Mouse (Mus musculus) natural killer cell, adult 2 months (primary cell): ENCODE data around the gene Slc22a18.

Experiments
- DNase-seq, 2 experiments: peaks; one replicate each; pipeline ENCODE4 v3.0.0; 2022; ENCODE audit warnings: low spot score in 2 of 2

Gene Slc22a18

GRCm38 (mm10) chr7:143473347-143474101, at the start of gene Slc22a18:
TSS of gene Slc22a18 (plus strand) at chr7:143473736.
- DNase-seq: no peak

DNA sequence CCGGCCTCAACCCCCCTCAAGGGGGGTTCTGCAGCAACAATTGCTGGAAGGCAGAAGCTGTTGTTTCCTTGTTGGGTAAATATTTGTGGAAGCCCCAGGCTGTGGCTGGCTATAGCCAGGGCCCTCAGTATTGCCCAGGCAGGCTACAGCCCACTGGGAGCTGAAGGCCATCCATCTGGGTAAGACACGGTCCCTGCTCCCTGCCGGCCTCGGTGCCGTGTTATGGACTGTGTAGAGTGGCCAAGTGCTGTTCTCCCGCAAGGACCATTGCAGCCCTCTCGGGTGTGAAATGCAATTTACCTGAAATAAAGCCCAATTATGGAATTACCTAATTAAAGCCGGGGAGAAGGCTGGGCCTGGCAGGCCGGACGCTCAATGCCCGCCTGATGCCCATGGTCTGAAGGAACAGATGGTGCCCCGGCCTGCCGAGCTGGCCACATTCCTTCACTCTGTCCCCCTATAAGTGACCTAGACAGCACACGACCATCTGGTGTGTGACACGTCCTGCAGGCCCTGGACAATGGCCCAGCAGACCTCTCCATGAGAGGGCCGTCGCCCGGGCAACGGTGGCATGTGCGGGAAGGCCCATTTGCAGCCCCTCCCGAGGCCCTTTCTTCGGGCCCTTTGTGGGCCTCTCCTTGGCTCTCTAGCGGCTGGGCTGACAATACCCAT, 45.3 kb upstream of the Slc22a18 start:
- no peak for DNase-seq

DNA sequence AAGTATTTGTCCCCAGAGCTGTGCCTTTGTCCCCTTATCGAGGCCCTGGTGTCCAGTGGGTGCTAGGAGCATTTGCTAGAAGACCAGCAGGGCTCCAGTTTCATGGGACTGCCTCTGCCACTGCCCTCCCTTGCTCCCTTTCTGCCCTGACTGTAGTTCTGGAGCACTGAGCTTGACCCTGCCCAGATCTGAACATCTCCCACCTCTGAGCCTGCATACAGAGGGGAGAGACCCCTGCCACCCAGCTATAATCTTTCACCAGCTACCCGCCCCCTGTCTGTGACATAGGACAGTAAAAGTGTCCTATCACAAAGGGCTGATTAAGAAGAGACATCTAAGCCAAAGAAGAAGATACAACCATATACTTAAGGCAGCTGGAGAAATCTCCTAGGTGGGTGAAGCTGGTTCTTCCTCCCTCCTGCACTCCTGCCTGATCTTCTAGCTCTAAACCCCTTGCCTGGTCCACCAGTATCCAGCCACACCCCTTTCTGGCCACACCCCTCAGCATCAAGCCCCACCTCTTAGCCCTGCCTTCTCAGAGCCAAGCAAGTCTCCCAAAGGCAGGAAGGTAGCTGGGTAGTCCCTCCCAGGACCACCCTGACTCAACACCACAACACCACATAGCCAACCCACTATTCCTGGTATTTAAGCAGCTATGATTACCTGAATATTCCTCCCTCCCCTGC, 44.6 kb upstream of the Slc22a18 start:
- no peak for DNase-seq

GRCm38 (mm10) chr7:143432631-143433030, 40.9 kb upstream of the Slc22a18 start:
- DNase-seq: no peak

DNA sequence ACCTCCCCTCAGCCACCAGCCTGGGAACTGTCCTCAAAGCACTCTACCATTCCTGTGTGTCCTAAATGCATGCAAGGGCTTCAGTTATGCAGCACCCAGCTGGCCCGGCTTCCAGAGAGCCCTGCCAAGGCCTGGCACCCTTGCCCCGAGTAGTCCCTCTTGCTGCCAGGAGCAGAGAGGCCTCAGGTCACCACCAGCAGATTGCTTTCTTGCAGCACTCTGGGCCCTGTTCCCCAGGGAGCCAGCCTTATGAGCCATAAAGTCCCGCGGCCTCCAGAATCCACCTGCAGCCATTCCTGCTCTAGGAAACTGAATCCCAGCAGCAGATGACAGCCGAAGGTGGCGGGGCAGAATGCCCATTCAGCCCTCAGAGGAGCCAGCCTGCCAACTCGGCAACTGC, 40.2 kb upstream of the Slc22a18 start:
- no peak for DNase-seq

- no peak for DNase-seq
These were observed 36.2 kb upstream of the Slc22a18 start for GRCm38 (mm10) chr7:143437231-143437893.

DNA sequence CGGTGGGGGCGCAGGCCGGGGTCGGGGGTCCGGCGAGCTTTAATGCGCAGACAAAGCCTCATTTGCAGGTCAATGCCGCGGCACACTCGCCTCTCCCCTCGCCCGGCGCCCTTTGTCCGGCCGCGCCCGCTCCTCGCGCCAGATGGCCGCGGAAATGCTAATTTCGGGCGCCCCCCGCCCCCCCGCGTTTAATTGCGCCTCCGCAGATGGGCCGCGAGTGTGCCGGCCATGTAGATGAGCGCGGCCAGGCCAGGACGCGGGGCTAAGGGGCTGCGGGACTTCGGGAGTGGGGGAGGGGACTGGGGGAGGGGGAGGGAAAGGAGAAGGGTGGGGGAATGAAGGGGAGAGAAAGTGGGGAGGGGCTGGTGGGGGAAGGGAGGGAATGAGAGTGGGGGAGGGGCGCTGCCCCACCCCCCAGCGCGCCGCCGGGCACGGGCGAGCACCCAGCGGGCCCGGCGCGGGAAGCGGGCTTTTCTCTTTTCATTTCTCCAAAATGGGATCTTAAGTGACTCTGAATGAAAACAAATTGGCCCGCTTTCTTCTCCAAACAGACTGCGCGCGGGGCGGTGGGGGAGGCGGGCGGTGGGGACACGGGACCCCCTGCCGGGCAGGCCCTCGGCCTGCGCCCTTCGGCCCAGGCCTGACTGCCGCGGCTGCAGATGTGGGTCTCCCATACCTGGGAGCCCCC, 35.5 kb upstream of the Slc22a18 start:
- DNase-seq: no peak

GRCm38 (mm10) chr7:143438965-143439364, 34.6 kb upstream of the Slc22a18 start:
- DNase-seq: no peak

GRCm38 (mm10) chr7:143444580-143444954, 29.0 kb upstream of the Slc22a18 start:
- no peak for DNase-seq

GRCm38 (mm10) chr7:143444955-143445648, 28.4 kb upstream of the Slc22a18 start:
- no peak for DNase-seq

GRCm38 (mm10) chr7:143445651-143446460, 27.7 kb upstream of the Slc22a18 start:
- DNase-seq: no peak

GRCm38 (mm10) chr7:143447130-143447529, 26.4 kb upstream of the Slc22a18 start:
- DNase-seq: no peak

DNA sequence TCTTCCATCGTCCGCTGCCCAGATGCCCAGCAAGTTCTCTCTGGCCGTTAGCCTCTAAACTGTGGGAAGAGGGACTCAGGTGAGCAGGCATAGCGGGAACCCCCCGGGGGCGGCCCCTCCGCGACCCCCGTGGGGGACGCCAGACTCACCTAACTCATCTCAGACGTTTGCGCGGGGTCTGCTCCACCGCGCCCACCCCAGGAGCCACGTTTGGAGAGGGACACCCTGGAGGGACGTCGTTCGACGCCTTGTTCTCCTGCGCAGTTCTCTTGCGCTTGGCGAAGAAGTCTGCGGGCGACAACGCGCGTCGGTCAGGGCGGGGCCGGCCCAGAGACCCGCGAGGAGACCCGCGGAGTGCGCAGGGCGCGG, 14.6 kb upstream of the Slc22a18 start:
- no peak for DNase-seq

DNA sequence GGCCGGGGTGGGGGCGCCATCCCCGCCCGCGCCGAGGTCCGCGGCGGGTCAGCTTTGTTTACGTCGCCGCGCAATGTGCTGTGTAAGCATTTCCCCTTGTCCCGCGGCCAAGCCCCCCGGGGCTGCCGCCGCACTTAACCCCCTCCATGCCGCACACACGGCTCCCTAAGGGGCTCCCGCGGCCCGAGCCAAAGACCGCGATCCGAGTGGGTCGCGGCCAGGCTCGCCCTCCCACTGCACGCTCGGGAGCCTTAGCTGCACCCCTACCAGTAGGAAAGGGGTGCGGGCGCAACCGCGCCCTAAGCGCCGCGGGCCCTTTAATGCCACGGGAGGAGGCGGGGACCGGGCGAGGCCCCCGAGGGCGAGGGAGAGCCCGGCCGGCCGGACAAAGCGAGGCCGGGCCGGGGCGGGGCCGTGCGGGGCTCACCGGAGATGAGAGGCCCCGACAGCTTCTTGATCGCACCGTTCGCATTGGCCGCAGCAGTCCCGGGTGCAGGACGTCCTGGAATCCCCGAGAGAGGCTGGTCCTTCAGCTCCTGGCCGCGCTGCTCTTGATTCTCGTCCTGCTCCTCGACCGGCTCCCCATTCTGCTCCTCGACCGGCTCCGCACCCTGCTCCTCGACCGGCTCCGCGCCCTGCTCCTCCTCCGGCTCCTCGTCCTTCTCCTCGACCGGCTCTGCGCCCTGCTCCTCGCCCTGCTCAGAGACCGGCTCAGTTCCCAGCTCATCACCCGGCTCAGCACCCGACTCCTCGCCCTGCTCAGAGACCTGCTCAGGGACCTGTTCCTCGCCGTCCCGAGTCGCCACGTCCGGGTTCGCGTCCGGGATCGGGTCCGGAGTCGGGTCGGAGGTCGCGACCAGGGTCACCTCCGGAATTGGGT, 14.0 kb upstream of the Slc22a18 start:
- no peak for DNase-seq

- DNase-seq: no peak
These were observed 13.2 kb upstream of the Slc22a18 start for GRCm38 (mm10) chr7:143460217-143460834.

DNA sequence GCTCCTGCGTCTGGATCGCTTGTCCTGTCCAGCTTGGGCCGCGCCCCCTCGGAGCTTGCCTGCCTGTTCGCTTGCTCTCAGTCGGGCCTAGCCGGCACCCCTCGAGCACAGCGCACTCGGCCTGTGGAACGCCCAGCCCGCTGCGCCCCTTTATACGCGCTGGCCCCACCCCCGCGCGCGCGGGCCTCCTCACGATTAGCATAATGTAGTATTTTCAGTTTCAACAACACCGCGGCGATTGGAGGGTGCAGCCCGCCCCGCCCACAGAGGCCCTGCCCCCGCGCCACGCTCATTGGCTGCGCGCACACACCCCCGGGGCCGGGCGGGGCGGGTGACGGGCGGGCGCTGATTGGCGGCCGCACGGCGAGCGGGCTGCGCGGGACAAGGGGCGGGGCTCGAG, 12.7 kb upstream of the Slc22a18 start, which contains the start of gene Cdkn1c:
Gene Cdkn1c, minus strand, starts transcription at position 177 of the 400 bp plus-strand sequence.
- peak; percentile 75 to 83 for DNase-seq

DNA sequence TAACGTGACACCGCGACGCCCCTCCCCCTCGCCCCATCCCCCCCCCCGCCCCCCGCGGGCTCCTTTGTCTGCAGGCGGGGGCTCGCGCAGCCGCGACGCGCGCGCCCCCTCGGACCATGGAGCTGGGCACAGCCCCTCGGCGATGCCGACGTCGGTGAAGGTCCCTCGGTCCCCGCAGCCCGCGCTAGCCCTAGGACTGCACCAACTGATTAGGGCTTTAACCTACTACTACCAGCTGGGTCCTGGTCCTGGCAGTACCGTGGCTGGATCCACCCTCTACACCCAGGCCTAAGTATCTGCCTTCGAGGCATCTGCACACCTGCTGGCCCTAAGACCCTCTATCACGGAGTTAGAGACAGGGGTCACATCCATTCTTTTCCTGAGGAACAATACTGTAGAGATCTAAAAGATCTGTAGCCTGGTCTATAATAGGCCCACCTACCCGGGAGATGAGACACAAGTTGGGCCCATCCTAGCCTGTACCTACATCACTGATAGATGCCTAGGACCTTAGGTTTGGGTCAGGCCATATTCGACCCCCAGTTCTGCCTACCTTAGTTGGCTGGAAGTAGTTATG, 12.2 kb upstream of the Slc22a18 start:
- no peak for DNase-seq

GRCm38 (mm10) chr7:143461920-143462319, 11.6 kb upstream of the Slc22a18 start:
- no peak for DNase-seq
